Mouse (Mus musculus): ENCODE data around the gene Npcd. TPM values are rescaled to one million over a fixed set of nuclear protein-coding genes. Genes with fewer than 3 reads are reported as not detected.
A peak's percentile ranks its signal among the peaks of the same experiment; 100 is the strongest.

The Npcd gene
- total and polyA plus RNA-seq, 3 experiments = 0.29 to 0.31 (median 0.30) TPM

- TF ChIP-seq EP300 (IDR thresholded peaks at IDR 0.05; ENCODE audit: insufficient read depth, low read depth, low read length) (no peak), CTCF (IDR thresholded peaks at IDR 0.05) (no peak), POLR2A (IDR thresholded peaks at IDR 0.05; ENCODE audit: insufficient read depth, low read depth, low read length) (no peak)
- no peaks in the 10 kb centered on the region for H3K27me3 ChIP-seq (ENCODE audit: control insufficient read depth, insufficient read depth, low read length)
- H3K4me3 ChIP-seq = no peak overlapping the region
- no peaks in the 10 kb centered on the region for H3K36me3 ChIP-seq (ENCODE audit: control insufficient read depth, insufficient read depth, low read length)
- 88% methylated on average over 3 of the region's 3 CpGs for WGBS
- H3K4me1 ChIP-seq (ENCODE audit: control insufficient read depth, insufficient read depth, low read length) = peaks cover 3% of the 10 kb centered on the region; the same call in 1 of the 2 replicates
- intact Hi-C loops (cut with DNase I) = no loop called here
- no peak for DNase-seq
- H3K9ac ChIP-seq (ENCODE audit: low read depth, low read length) = no peak overlapping the region
- no peak overlapping the region for H3K27ac ChIP-seq
- no peaks in the 10 kb centered on the region for H3K79me2 ChIP-seq (replicated peaks; ENCODE audit: control insufficient read depth, insufficient read depth, low read length)
Measured at GRCm38 (mm10) chr15:79757118-79757517, 76.9 kb downstream of the Npcd start.

- no peak overlapping the region for H3K9ac ChIP-seq (ENCODE audit: low read depth, low read length)
- no peak for TF ChIP-seq CTCF (IDR thresholded peaks at IDR 0.05)
- intact Hi-C loops (cut with DNase I) = no loop called here
- H3K27me3 ChIP-seq (ENCODE audit: control insufficient read depth, insufficient read depth, low read length) = no peaks in the 10 kb centered on the region
- no peaks in the 10 kb centered on the region for H3K79me2 ChIP-seq (replicated peaks; ENCODE audit: control insufficient read depth, insufficient read depth, low read length)
- H3K4me1 ChIP-seq (ENCODE audit: control insufficient read depth, insufficient read depth, low read length) = peaks cover 3% of the 10 kb centered on the region; the same call in 1 of the 2 replicates
- H3K36me3 ChIP-seq (ENCODE audit: control insufficient read depth, insufficient read depth, low read length) = no peaks in the 10 kb centered on the region
- DNase-seq = no peak
- no peak overlapping the region for H3K4me3 ChIP-seq
- 51% methylated on average over 8 of the region's 8 CpGs for WGBS
- no peak overlapping the region for H3K27ac ChIP-seq
Measured at GRCm38 (mm10) chr15:79755977-79756625, 77.9 kb downstream of the Npcd start.

- intact Hi-C loops (cut with DNase I) = no loop called here
- Histone ChIP-seq H3K79me2 (replicated peaks; ENCODE audit: control insufficient read depth, insufficient read depth, low read length) (no peaks in the 10 kb centered on the region), H3K9ac (ENCODE audit: low read depth, low read length) (no peak overlapping the region), H3K36me3 (ENCODE audit: control insufficient read depth, insufficient read depth, low read length) (no peaks in the 10 kb centered on the region), H3K27me3 (ENCODE audit: control insufficient read depth, insufficient read depth, low read length) (no peaks in the 10 kb centered on the region), H3K4me3 (no peak overlapping the region), H3K4me1 (ENCODE audit: control insufficient read depth, insufficient read depth, low read length) (peaks cover 3% of the 10 kb centered on the region; the same call in 1 of the 2 replicates), H3K27ac (no peak overlapping the region)
- 91% methylated on average over 4 of the region's 4 CpGs for WGBS
- TF ChIP-seq POLR2A (IDR thresholded peaks at IDR 0.05; ENCODE audit: insufficient read depth, low read depth, low read length) (no peak), CTCF (IDR thresholded peaks at IDR 0.05) (no peak), EP300 (IDR thresholded peaks at IDR 0.05; ENCODE audit: insufficient read depth, low read depth, low read length) (no peak)
- no peak for DNase-seq
Measured at GRCm38 (mm10) chr15:79755176-79755575, 78.9 kb downstream of the Npcd start.

GRCm38 (mm10) chr15:79753873-79754272 lies 80.2 kb downstream of the Npcd start:
- no peak for DNase-seq
- H3K4me1 ChIP-seq (ENCODE audit: control insufficient read depth, insufficient read depth, low read length) = peaks cover 3% of the 10 kb centered on the region; the same call in 1 of the 2 replicates
- intact Hi-C loops (cut with DNase I) = loop anchor here (1.0 to 5.0 kb wide), 3 partner anchors 53 to 128 kb away; no protein-coding TSS in a partner anchor
- no peak overlapping the region for H3K4me3 ChIP-seq
- H3K27me3 ChIP-seq (ENCODE audit: control insufficient read depth, insufficient read depth, low read length) = no peaks in the 10 kb centered on the region
- no peaks in the 10 kb centered on the region for H3K79me2 ChIP-seq (replicated peaks; ENCODE audit: control insufficient read depth, insufficient read depth, low read length)
- H3K9ac ChIP-seq (ENCODE audit: low read depth, low read length) = no peak overlapping the region
- 55% methylated on average over 4 of the region's 4 CpGs for WGBS
- H3K36me3 ChIP-seq (ENCODE audit: control insufficient read depth, insufficient read depth, low read length) = no peaks in the 10 kb centered on the region
- H3K27ac ChIP-seq = no peak overlapping the region
- TF ChIP-seq EP300 (IDR thresholded peaks at IDR 0.05; ENCODE audit: insufficient read depth, low read depth, low read length) (no peak), CTCF (IDR thresholded peaks at IDR 0.05) (no peak), POLR2A (IDR thresholded peaks at IDR 0.05; ENCODE audit: insufficient read depth, low read depth, low read length) (no peak)

DNA sequence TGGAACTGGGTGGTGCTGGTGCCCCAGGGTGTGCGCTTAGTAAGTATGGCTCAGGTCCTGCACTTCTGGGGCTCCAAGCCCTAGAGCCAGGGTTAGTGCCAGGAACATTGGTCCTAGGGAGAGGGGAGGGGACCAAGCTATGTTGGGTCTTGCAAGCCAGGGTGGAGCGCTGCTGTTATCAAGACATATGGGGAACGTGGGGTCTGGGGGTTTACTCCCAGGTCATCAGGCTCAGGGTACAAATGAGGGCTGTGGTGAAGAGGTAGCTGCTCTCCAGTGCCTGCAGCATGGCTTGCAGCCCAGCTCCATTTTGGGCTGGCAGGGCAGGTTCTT lies 80.7 kb downstream of the Npcd start:
- intact Hi-C loops (cut with DNase I) = loop anchor here (1.0 to 5.0 kb wide), 3 partner anchors 54 to 129 kb away; no protein-coding TSS in a partner anchor
- H3K36me3 ChIP-seq (ENCODE audit: control insufficient read depth, insufficient read depth, low read length) = no peaks in the 10 kb centered on the region
- no peak for DNase-seq
- no peaks in the 10 kb centered on the region for H3K79me2 ChIP-seq (replicated peaks; ENCODE audit: control insufficient read depth, insufficient read depth, low read length)
- no peaks in the 10 kb centered on the region for H3K27me3 ChIP-seq (ENCODE audit: control insufficient read depth, insufficient read depth, low read length)
- WGBS = 90% methylated on average over 3 of the region's 3 CpGs
- peaks cover 3% of the 10 kb centered on the region; the same call in 1 of the 2 replicates for H3K4me1 ChIP-seq (ENCODE audit: control insufficient read depth, insufficient read depth, low read length)
- no peak overlapping the region for H3K9ac ChIP-seq (ENCODE audit: low read depth, low read length)
- no peak overlapping the region for H3K27ac ChIP-seq
- no peak for TF ChIP-seq POLR2A (IDR thresholded peaks at IDR 0.05; ENCODE audit: insufficient read depth, low read depth, low read length)
- TF ChIP-seq CTCF (IDR thresholded peaks at IDR 0.05) = no peak
- no peak for TF ChIP-seq EP300 (IDR thresholded peaks at IDR 0.05; ENCODE audit: insufficient read depth, low read depth, low read length)
- H3K4me3 ChIP-seq = no peak overlapping the region

GRCm38 (mm10) chr15:79752742-79753419 lies 81.2 kb downstream of the Npcd start:
- DNase-seq = peak; percentile 80 to 84
- Histone ChIP-seq H3K4me1 (ENCODE audit: control insufficient read depth, insufficient read depth, low read length) (peaks cover 3% of the 10 kb centered on the region; the same call in 1 of the 2 replicates), H3K27ac (no peak overlapping the region), H3K36me3 (ENCODE audit: control insufficient read depth, insufficient read depth, low read length) (no peaks in the 10 kb centered on the region), H3K27me3 (ENCODE audit: control insufficient read depth, insufficient read depth, low read length) (no peaks in the 10 kb centered on the region), H3K4me3 (no peak overlapping the region), H3K9ac (ENCODE audit: low read depth, low read length) (no peak overlapping the region), H3K79me2 (replicated peaks; ENCODE audit: control insufficient read depth, insufficient read depth, low read length) (no peaks in the 10 kb centered on the region)
- no peak for TF ChIP-seq CTCF (IDR thresholded peaks at IDR 0.05)
- TF ChIP-seq EP300 (IDR thresholded peaks at IDR 0.05; ENCODE audit: insufficient read depth, low read depth, low read length) = peak; percentile 86; the same call in 1 of the 2 replicates
- TF ChIP-seq POLR2A (IDR thresholded peaks at IDR 0.05; ENCODE audit: insufficient read depth, low read depth, low read length) = peak; percentile 32; the same call in 1 of the 2 replicates
- 20% methylated on average over 11 of the region's 11 CpGs for WGBS
- intact Hi-C loops (cut with DNase I) = loop anchor here (1.0 to 5.0 kb wide), 3 partner anchors 54 to 129 kb away; no protein-coding TSS in a partner anchor

All from heart, adult 2 months (tissue).